Mouse (Mus musculus) hindbrain, postnatal 0 days (tissue): ENCODE results near the gene Atg4a-ps. TPM values are rescaled to one million over a fixed set of nuclear protein-coding genes. Genes with fewer than 3 reads are reported as not detected.

Source experiments
- ATAC-seq: fragments of 200-750 bp; cut with Nextera tagmentation; 2 replicates; pipeline ENCODE4 v1.8.0; 2017; ENCODE audit warnings: mild to moderate bottlenecking, moderate TSS enrichment, moderate library complexity
- DNase-seq: peaks from one replicate; pipeline ENCODE4 v3.0.0-alpha.2; 2015; ENCODE audit warnings: low spot score
- H3K27ac ChIP-seq: fragments of 300-500 bp; sonication (generic); 2 replicates; pipeline ENCODE4 v1.5.1; 2014; ENCODE audit warnings: mild to moderate bottlenecking
- H3K27me3 ChIP-seq: fragments of 300-500 bp; sonication (generic); 2 replicates; pipeline ENCODE4 v1.6.1; 2014; ENCODE audit warnings: low read length, mixed read lengths; ENCODE audit not compliant: insufficient read depth
- H3K36me3 ChIP-seq: fragments of 300-500 bp; sonication (generic); 2 replicates; pipeline ENCODE4 v1.6.1; 2014; ENCODE audit warnings: low read length, mixed read lengths; ENCODE audit not compliant: insufficient read depth
- H3K4me1 ChIP-seq: fragments of 300-500 bp; sonication (generic); 2 replicates; pipeline ENCODE4 v1.6.1; 2014; ENCODE audit warnings: antibody characterized with exemption, low read length, mixed read lengths; ENCODE audit not compliant: insufficient read depth
- H3K4me2 ChIP-seq: fragments of 300-500 bp; sonication (generic); 2 replicates; pipeline ENCODE4 v1.6.1; 2014; ENCODE audit warnings: low read depth, mild to moderate bottlenecking, low read length, moderate library complexity, mixed read lengths
- H3K4me3 ChIP-seq: fragments of 300-500 bp; sonication (generic); 2 replicates; pipeline ENCODE4 v1.5.1; 2014; ENCODE audit warnings: low read length
- H3K9ac ChIP-seq: fragments of 300-500 bp; sonication (generic); replicated peaks from 2 replicates; pipeline ENCODE4 v1.6.1; 2014; ENCODE audit warnings: mild to moderate bottlenecking, low read length, moderate library complexity, mixed read lengths
- H3K9me3 ChIP-seq: fragments of 300-500 bp; sonication (generic); 2 replicates; pipeline ENCODE4 v1.6.1; 2016; ENCODE audit warnings: low read length, mixed read lengths
- CTCF ChIP-seq: IDR thresholded peaks from 2 replicates; pipeline ENCODE4 v1.5.1; 2016; ENCODE audit warnings: antibody characterized with exemption, control low read depth, low read depth
- WGBS: fragments of 180-500 bp; shearing (Covaris S2); extraction: QIAGEN DNeasy Blood & Tissue Kit; methylation state at CpG from one replicate; pipeline ENCODE4 v1.1.7; 2014; 5-methylcytosine and 5-hydroxymethylcytosine counted together
- polyA plus RNA-seq: library from polyadenylated mRNA; unstranded; fragments of >200 nt; fragmentation: Nextera tagmentation; extraction: Ambion mirVana; gene quantifications from 2 replicates; pipeline ENCODE4 v1.2.1, GENCODE M21; 2015
- total RNA-seq: library from RNA; depleted of rRNA; stranded (reverse); fragments of >200 nt; gene quantifications from 2 replicates; pipeline ENCODE4 v1.2.3, GENCODE M21; 2014

Atg4a-ps gene
- total and polyA plus RNA-seq, 2 experiments from 2014 or later: 0.10 to 0.16 TPM

DNA sequence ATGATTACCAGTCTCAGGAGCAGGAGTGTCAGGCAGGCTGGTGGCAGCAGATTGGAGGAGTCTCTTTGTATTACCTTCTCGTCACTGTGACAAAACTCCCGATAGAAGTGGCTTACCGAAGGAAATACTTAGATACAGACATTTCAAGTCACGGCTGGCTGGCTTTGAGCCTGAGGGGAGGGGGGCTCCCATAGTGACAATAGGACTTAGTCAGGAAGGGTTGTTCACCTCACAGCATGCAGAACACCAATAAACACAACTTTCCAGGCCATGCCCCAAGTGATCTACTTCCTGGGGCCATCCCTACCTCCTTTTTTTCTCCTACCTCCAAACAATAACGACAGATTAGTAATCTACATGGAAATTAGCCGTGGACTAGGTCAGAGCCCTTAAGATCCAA lies 32.9 kb upstream of the Atg4a-ps start:
- no peaks in the 10 kb centered on the region for H3K36me3 ChIP-seq
- 19% methylated on average over 6 of the region's 6 CpGs for WGBS
- DNase-seq (no peak), ATAC-seq (no peak)
- no peaks in the 10 kb centered on the region for H3K9me3 ChIP-seq
- no peaks in the 10 kb centered on the region; the same call in 1 of the 2 replicates for H3K4me1 ChIP-seq
- H3K27me3 ChIP-seq: no peaks in the 10 kb centered on the region
- TF ChIP-seq CTCF: no peak
- no peak overlapping the region for H3K9ac ChIP-seq
- H3K4me3 ChIP-seq: no peak overlapping the region
- no peak overlapping the region for H3K4me2 ChIP-seq
- no peak overlapping the region for H3K27ac ChIP-seq

DNA sequence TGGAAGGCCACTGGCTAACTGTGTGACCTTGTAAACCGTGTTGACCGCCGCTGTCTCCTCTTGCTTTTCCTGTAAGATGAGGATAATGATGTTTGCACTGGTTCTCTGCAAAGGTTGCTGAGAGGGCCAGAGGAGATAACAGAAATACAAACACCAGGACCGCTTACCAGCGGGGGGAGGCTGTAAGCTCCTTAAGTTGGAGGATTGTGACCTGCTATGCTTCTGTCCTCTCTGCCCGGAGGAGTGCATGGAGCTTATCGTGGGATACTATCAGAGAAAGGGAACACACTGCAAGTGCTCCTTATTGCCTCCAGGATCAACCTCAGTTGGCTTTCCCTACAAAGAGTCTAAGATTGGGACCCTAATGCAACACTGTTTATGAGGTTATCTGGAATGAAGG lies 26.8 kb upstream of the Atg4a-ps start:
- TF ChIP-seq CTCF: no peak
- Histone ChIP-seq H3K27ac (no peak overlapping the region), H3K9ac (no peak overlapping the region), H3K4me3 (no peak overlapping the region), H3K9me3 (no peaks in the 10 kb centered on the region), H3K27me3 (no peaks in the 10 kb centered on the region), H3K36me3 (no peaks in the 10 kb centered on the region), H3K4me2 (no peak overlapping the region), H3K4me1 (no peaks in the 10 kb centered on the region)
- ATAC-seq: no peak
- no peak for DNase-seq
- WGBS: 76% methylated on average over 7 of the region's 7 CpGs

DNA sequence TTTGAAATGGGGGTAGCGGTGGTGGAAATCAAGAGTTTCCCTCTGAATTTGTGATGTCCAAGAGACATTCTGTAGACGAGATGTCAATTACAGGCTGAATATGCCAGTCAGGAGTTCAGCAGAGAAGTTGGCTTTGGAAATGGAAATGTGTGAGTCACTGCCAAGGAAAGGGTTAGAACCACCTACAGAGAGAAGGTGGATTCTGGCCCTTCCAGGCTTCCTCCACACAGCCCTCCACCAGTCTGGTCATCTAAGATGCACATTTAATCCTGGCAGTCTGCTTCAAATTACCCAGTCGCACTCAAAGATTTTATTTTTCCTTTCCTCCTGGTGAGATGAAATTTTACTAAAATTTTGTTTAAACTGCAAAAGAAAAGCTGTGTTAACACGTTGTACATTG lies 26.2 kb upstream of the Atg4a-ps start:
- Histone ChIP-seq H3K27ac (no peak overlapping the region), H3K27me3 (no peaks in the 10 kb centered on the region), H3K36me3 (no peaks in the 10 kb centered on the region), H3K4me1 (no peaks in the 10 kb centered on the region), H3K4me2 (no peak overlapping the region), H3K9me3 (no peaks in the 10 kb centered on the region), H3K9ac (no peak overlapping the region), H3K4me3 (no peak overlapping the region)
- no peak for DNase-seq
- no peak for TF ChIP-seq CTCF
- 78% methylated on average over 4 of the region's 4 CpGs for WGBS
- no peak for ATAC-seq

DNA sequence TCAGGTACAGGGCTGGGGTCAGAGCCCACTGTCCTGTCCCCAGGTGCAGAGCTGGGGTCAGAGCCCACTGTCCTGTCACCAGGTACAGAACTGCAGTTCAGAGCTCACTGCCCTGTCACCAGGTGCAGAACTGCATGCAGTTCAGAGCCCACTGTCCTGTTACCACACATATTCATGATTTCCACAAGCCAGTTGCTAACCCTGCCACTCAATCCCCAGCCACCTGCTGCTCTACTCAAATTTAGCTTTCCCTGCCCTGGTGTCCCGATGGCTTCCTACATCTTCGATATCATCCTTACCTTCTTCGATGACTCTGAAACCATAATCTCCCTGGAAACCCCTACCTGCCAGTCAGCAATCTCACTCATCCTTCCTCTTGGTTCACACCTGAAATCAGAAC lies 17.5 kb upstream of the Atg4a-ps start:
- H3K27me3 ChIP-seq: no peaks in the 10 kb centered on the region
- H3K4me2 ChIP-seq: no peak overlapping the region
- DNase-seq (no peak), ATAC-seq (no peak)
- no peak overlapping the region for H3K27ac ChIP-seq
- no peaks in the 10 kb centered on the region for H3K4me1 ChIP-seq
- H3K9me3 ChIP-seq: no peaks in the 10 kb centered on the region
- no peaks in the 10 kb centered on the region for H3K36me3 ChIP-seq
- 91% methylated on average over 3 of the region's 3 CpGs for WGBS
- no peak for TF ChIP-seq CTCF
- H3K9ac ChIP-seq: no peak overlapping the region
- no peak overlapping the region for H3K4me3 ChIP-seq

DNA sequence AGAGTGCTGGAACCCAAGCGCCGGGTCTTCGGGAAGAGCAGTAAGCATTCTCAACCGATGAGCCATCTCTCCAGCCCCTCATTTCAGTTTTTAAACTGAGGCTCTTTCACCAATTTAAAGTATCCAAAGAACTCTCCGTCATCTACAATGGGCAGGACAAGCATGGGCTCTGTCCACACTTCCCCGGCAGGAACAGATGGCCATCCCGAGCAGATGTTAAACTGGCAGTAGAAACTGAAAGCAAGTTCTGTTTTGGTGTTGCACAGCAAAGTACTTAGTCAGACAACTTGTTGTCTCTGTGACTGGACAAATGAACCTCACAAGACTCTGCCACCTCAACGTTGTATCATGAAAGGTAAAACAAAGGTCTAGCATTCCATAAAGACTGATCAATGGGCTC lies 15.8 kb upstream of the Atg4a-ps start:
- Histone ChIP-seq H3K27me3 (no peaks in the 10 kb centered on the region), H3K9ac (no peak overlapping the region), H3K36me3 (no peaks in the 10 kb centered on the region), H3K4me3 (no peak overlapping the region), H3K27ac (no peak overlapping the region), H3K4me1 (no peaks in the 10 kb centered on the region), H3K9me3 (no peaks in the 10 kb centered on the region), H3K4me2 (no peak overlapping the region)
- DNase-seq (no peak), ATAC-seq (no peak)
- TF ChIP-seq CTCF: no peak
- 79% methylated on average over 8 of the region's 8 CpGs for WGBS

DNA sequence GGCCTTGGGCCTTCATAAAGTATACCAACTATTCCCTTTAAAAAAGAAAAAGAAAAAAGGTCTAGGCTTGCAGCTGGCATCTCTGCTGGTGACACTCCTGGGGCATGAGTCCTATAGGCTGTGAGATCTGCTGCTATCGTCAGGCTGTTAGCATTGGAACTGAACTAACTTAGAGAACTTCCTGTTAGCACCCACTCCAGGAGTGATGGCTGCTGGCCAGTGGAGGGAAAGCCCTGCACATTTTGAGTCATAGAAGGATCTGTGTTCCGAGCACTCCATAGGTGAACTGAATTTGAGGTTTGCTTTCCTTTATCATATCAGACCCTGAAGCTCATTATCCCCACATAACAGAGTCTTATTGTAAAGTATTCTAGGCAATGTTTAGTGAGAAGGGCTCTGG lies 14.1 kb upstream of the Atg4a-ps start:
- TF ChIP-seq CTCF: no peak
- H3K9me3 ChIP-seq: no peaks in the 10 kb centered on the region
- no peak for DNase-seq
- no peak overlapping the region for H3K27ac ChIP-seq
- no peak for ATAC-seq
- WGBS: 60% methylated on average over 2 of the region's 2 CpGs
- H3K36me3 ChIP-seq: no peaks in the 10 kb centered on the region
- no peak overlapping the region for H3K9ac ChIP-seq
- no peak overlapping the region for H3K4me3 ChIP-seq
- H3K4me2 ChIP-seq: no peak overlapping the region
- no peaks in the 10 kb centered on the region for H3K4me1 ChIP-seq
- H3K27me3 ChIP-seq: no peaks in the 10 kb centered on the region

DNA sequence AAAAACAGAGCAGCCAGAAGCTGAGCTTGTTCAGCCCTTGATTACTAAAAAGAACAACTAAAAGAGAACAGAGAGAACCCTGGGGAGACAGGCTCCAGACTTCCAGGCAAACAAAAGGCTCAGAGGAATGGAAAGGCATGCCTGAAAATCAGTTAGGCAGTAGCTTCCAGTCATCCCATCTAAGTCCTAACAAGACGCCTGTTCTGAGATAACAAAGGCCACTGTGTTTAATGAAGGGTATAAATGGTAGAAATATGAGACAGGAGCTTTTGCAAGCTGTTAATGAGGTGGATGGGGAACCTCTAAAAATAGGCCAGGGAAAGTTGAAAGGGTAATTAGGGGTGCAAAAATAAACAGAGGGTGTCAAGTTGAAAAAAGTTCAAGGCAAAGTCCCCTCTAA lies 4.5 kb upstream of the Atg4a-ps start:
- Histone ChIP-seq H3K36me3 (no peaks in the 10 kb centered on the region), H3K4me2 (no peak overlapping the region), H3K9me3 (no peaks in the 10 kb centered on the region), H3K4me3 (no peak overlapping the region), H3K27ac (no peak overlapping the region), H3K27me3 (no peaks in the 10 kb centered on the region), H3K4me1 (no peaks in the 10 kb centered on the region), H3K9ac (no peak overlapping the region)
- DNase-seq (no peak), ATAC-seq (no peak)
- TF ChIP-seq CTCF: no peak
- WGBS: 33% methylated on average over 1 of the region's 1 CpGs
